Mouse (Mus musculus) spleen, embryonic (tissue): ENCODE results near the gene Ahnak.

ENCODE experiments used
- CTCF ChIA-PET: fragments of 350-600 bp; sonication (Branson Sonifier 250); formaldehyde crosslinking; loops from one replicate; lab custom pipeline; 2022; lab: Charles Lee

Gene Ahnak

DNA sequence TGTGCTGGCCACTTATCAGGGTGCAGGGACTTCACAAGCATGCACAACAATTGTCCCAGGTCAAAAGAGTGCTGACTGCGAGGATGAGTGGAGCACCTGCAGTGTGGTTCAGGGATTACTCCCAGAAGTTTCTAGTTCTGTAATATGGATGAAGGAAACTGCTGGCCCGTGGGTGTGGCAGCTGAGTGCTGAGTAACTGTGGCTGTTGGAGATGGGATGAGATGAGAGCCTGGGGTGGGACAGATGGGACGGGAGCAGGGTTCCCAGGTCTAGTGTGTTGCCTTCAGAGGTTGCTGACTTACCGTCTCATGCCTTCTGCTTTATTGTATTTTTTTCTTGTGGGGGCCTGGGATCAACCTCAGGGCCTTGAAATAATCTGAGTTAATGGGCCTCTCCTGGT lies 69.9 kb downstream of the Ahnak start:
- CTCF ChIA-PET, result interaction anchor here (0.6 to 0.9 kb wide), 2 partner anchors 22 to 724 kb away, joined by 3 to 9 read pairs; no protein-coding TSS in a partner anchor

DNA sequence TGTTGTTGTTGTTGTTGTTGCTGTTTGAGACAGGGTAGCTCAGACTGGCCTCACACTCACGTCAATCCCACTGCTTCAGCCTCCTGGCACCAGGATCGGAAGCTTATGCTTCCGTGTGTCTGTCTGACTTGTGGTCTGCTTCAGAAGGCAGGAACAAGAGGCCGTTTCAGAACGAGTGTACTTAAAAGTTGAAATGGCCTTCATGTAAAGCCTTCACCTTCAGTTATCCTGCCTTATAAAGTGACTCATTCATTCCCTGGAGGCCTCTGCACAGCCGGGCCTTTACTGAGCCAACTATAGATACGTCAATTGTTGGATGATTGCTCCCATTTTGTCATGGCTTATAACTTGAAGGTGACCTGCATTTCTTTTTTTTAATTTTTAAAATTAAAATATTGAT lies 70.3 kb downstream of the Ahnak start:
- CTCF ChIA-PET, result interaction anchor here (0.7 to 0.9 kb wide), 2 partner anchors 21 to 114 kb away, joined by 3 to 6 read pairs; no protein-coding TSS in a partner anchor

DNA sequence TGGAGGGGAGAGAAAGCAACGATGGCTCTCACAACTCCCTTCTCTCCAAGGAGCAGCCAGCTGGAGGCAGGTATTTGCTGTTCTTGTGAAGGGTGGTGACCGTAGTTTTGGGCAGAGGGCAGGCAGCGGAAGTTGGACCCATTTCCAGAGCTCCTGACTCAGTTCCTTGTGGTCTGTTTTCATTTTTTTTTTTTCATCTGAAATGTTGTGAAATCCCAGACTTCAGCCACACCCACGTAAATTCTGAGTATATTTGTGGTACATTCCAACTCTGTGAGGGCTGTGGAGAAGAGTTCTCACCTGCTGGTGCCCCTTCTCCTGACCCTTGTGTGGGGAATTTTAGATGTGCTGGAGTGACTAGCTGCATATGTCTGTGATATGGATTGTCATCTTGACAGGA lies 71.0 kb downstream of the Ahnak start:
- CTCF ChIA-PET, result interaction anchor here (0.7 kb wide), 1 partner anchor 115 kb away, joined by 6 read pairs; no protein-coding TSS in a partner anchor

DNA sequence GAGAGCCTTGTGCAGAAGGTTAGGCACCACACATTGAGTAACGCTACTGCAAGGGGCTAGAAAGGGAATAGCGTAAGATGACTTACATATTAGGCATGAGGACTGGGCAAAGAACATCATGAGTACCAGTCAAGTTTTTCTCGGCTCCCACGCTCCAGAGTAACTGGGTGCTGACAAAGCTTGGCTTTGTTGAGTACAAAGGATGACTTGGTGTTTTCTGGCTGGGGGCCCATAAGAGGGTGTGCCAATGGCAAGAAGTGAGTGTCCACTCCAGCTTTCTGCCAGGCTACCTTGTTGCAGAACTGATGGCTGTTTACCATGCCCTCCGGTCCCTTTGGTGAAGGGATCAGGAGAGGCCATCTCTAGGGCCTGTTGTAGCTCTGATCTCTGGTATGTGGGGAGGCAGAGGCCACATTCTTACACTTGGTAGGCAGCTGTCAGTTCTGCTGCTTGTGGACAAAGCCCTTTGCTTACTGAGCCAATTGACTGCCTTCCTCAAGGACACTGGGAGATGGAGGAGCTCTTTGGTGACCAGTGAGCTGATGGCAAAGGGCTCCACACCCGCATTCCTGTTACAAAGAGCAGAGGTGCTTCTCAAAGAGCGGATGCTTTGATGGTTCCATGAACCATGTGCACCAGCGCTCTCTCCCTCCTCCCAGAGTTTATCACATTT lies 72.3 kb downstream of the Ahnak start:
- CTCF ChIA-PET, result interaction anchor here (0.5 kb wide), 1 partner anchor 20 kb away, joined by 3 read pairs; no protein-coding TSS in a partner anchor

DNA sequence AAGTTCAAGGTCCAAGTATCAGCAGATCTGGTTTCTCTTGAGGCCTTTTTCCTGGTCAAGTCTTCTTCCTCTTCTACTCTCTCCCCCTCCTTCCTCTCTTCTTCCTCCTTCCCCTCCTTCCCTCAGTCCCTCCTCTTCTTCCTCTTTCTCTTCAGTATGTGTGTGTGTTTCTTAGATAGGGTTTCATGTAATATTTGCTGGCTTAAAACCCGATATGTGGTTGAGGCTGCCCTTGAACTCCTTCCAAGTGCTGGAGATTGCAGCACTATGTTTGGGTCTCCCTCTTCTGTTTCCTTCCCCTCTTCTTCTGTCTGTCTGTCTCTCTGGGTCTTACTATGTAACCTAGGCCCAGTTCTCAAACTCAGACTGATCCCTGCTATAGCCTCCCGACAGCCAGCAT lies 73.7 kb downstream of the Ahnak start:
- CTCF ChIA-PET, result interaction anchor here (0.7 to 1.1 kb wide), 2 partner anchors 70 to 275 kb away, joined by 3 to 7 read pairs; no protein-coding TSS in a partner anchor

DNA sequence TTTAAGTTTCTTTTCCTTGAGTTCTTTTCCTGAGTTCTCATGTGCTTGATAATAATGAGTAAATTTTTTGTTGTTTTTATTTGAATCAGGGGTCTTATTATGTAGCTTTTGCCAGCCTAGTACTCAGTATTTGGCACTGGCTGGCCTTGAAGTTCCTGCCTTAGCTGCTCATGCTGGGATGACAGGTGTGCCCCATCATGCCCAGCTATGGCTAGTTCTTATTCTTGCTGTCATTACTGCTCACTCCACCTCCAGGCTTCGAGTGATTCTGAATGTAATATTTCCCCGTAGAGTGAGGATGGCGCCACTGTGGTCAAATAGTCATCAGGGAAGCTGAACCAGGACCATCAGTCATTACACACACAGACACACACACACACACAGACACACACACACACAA lies 74.7 kb downstream of the Ahnak start:
- CTCF ChIA-PET, result interaction anchor here (1.1 kb wide), 1 partner anchor 276 kb away, joined by 3 read pairs; no protein-coding TSS in a partner anchor

DNA sequence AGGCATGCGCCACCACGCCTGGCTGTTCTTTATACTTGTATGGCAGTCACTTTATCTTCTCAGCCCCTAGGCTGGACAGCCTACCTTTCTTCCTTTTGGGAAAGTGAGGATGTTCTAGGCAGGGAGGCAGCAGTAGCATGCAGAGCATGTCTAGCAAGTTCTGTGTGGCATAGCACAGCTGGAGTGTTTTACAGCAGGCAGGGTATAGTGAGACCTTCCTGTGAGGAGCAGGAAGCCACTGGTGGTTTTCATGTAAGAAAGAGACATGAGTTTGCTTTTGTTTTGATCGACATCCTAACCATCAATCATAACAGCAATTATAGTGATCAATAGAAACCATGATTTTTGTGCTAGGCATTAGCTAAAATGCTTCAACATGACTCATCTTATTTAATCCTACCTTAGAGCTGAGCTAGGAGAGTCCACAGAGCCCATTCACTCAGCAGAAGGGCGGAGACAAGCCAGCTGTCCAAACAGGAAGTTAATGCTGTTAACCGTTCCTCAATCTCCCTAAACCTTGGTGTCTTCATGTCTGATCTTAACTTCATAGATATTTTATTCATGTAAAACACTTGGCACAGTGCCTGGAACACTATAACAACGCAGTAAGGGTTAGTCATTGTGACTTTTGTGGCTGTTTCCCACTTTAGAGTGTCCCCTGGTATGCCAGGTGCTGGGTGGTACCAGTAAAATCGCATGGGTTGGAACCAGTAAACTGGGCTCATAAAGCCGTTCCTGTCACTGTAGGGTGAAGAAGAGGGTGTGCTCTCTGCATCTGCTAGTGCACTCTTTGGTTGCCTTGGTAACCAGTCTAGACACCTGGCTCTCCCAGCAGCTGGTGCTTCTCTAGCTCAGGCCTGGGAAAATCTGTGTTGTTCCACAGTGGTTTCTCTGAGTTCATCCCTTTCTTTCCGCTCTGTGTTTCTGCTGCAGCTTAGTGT lies 76.8 kb downstream of the Ahnak start:
- CTCF ChIA-PET, result no interaction called here

DNA sequence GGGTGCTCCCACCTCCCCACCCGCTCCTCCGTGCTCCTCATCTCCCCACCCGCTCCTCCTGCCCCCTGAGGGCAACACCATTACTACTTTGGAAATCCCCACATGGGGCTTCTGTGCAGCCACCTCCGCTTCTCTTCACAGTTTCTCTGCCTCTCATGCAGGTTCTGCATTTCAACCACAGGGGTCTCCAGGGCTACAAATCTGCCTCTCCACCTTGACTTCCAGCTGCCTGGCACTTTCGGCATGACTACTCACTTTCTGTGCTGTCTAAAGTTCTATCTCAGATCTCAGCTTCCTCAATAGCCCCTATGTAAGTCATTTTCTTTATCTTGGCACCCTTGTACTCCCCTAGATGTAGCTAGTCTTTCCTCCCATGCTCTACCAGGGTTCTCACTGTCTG lies 78.2 kb downstream of the Ahnak start:
- CTCF ChIA-PET, result interaction anchor here (0.6 to 1.1 kb wide), 2 partner anchors 13 to 37 kb away, joined by 3 read pairs; no protein-coding TSS in a partner anchor

DNA sequence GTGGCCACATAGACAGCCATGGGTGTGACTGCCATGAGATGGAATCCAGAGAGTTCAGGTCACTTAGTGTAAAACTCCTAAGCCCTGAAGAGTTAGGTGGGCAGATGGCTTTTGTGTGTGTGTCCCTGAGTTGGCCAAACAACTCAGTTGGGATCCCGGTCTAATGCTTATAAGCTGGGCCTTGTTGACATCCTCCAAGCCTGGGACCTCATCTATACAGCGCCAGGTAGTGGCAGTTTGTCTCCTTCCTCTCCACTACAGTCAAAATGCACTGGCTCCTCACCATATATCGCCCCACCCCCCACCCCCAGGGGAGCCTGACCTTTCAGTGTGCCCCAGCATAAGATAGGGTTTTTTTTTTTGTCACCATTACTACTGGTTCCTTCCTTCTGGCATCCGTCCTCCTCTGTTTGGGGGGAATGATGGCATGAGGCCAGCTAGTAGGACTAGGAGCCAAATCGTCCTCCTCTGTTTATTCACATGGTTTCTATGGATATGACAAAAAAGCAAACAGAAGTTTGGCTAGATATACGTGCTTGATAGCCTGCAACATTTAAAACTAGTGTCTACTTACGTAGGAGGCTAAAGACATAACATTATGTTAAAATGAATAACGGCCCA lies 80.7 kb downstream of the Ahnak start:
- CTCF ChIA-PET, result no interaction called here

DNA sequence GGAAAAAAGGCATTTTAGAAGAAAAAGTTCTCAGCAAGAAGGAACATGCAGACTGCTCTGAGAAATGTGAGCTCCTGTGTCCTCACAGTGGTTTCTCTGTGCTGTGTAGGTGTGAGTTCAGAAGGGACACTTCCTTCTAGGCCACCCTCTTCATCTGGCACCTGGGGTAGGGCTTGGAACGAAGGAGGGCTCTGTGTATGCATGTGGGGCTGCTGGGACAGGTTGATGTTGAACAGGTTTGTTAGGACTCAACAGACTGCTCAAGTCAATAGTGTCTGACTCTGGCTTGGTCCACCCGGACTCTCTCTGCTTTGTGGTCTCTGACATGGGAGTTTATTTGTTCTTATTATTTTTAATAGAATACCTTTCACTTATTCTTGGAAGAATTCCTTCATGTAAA lies 81.2 kb downstream of the Ahnak start:
- CTCF ChIA-PET, result no interaction called here

DNA sequence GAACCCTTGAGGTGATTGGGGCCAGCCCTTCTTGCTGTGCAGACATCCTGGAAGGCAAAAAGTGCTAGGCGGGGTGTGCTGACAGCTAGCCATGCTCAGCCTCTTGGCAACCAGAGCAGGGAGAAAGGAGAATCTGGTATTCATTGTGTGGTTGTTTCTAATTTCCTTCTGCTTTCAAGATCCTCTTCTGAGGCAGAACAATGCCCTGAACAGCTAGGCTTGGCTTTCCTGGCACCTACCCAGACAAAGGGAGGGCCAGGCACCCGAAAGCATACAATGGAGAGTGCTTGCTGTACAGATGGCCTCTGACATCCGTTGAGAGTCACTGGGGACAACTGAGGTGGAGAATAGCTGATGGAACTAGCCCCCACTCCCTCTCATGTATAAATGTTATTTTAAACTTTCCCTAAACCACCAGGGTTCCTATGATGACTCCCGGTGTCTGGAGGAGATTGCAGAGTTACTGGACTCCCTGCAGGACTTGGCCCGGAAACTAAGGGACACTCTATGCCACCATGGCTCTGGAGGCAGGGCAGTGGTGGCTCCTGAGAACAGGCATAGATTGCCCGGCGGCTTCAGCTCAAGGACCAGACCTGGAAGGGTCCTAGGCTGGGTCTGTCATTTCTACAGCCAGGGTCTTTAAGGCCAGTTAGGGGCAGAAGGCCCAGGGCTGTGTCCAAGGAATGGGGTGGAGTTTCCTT lies 82.5 kb downstream of the Ahnak start:
- CTCF ChIA-PET, result interaction anchor here (0.7 kb wide), 1 partner anchor 14 kb away, joined by 3 read pairs; no protein-coding TSS in a partner anchor

DNA sequence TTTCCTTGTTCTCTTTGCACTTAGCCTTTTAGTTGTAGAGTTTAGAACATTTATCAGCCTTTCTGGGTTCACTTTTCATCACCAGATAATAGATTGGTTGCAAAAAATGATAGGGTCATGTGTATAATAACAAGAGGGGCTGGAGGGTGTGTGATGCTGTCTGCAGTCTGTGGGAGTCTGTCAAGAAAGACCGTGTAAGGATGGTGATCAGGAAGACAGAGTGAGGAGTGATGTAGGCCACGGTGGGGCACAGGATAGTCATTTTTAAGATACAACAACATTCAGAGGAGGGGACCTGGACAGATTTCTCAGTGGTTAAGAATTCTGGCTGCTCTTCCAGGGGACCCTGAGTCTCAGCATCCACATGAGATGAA lies 83.1 kb downstream of the Ahnak start:
- CTCF ChIA-PET, result interaction anchor here (0.7 kb wide), 2 partner anchors 14 to 886 kb away, joined by 3 read pairs; no protein-coding TSS in a partner anchor

DNA sequence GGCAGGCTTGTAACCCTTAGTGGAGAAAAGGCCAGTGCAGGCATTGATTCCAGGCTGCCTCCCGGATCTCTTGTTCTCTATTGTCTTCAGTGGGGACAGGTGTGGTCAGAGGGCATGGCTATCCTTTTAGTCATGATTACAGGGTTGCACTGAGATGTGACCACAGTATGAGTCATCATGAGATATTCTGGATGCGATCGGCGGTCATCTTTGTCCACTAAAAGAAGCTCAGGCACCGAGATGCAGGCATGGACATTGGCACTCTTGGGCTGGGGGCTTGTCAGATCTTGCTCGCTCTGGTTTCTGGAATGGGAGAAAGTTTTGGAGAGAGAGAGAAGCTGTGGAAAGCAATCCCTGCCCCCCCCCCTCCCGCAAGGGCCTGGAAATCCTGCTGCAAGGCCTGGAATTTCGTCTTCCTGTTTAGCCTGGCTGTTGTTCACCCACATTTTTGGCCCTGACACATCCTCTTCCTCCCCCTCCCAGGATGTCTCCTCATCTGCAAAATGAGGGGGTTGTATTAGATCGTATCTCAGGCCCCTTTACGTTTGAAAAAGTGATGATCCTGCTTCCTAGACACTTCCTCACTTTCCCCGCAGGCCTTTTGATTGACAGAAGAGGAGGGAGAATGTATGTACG lies 84.8 kb downstream of the Ahnak start:
- CTCF ChIA-PET, result no interaction called here

DNA sequence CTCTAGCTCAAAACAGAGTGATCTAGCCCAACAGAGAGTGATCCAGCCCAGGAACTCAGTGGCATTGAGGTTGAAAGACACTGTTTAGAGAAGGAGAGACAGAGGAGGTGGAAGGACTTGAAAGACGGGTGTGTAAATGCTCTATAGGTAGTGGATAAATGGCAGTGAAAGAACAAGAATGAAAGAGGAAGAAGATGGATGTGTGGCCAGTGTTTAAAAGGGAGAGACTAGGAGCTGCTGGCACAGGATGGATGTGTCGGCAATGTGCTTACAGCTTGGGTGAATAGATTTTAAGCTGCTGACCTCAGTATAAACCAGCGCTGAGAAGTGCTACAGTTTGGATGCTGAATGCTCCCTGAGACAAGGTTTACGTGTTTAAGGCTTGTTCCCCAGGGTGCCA lies 85.3 kb downstream of the Ahnak start:
- CTCF ChIA-PET, result interaction anchor here (1.2 kb wide), 1 partner anchor 81 kb away, joined by 3 read pairs; no protein-coding TSS in a partner anchor

DNA sequence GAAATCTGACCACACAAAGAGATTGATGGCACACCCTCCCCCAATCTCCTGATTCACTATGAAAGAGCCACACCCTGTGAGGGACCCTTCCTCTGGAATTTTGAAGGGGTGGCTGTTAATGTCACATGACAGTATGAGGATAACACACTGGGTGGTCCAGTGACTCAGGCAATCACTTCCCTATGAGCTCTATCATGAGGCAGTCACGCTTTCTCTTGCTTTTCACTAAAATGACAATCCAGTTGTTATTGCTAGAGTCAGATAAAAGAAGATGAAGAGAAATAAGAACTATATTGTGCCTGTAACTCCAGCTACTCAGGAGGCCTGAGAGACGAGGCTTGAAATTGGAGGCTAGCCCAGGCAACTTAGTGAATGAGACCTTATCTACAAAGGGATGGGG lies 86.5 kb downstream of the Ahnak start:
- CTCF ChIA-PET, result interaction anchor here (1.2 kb wide), 2 partner anchors 82 to 84 kb away, joined by 3 read pairs; no protein-coding TSS in a partner anchor

DNA sequence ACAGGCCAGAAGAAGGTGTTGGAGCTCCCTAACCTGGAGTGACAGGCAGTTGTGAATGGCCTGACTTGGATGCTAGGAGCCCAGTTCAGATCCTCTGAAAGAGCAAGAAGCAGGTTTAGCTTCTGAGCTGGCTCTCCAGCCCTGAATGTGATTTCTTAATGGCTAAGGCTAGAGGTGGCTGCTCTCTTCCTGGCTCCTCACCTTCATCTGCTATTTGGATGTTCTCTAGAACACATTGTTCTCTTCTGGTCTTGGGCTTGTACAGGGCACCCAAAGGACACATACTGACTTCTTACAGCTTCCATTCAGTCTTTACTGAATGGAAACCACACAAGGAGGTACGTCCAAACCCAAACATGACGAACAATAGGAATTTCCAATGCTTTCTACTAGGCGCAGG lies 87.0 kb downstream of the Ahnak start:
- CTCF ChIA-PET, result interaction anchor here (1.2 kb wide), 1 partner anchor 84 kb away, joined by 3 read pairs; no protein-coding TSS in a partner anchor

DNA sequence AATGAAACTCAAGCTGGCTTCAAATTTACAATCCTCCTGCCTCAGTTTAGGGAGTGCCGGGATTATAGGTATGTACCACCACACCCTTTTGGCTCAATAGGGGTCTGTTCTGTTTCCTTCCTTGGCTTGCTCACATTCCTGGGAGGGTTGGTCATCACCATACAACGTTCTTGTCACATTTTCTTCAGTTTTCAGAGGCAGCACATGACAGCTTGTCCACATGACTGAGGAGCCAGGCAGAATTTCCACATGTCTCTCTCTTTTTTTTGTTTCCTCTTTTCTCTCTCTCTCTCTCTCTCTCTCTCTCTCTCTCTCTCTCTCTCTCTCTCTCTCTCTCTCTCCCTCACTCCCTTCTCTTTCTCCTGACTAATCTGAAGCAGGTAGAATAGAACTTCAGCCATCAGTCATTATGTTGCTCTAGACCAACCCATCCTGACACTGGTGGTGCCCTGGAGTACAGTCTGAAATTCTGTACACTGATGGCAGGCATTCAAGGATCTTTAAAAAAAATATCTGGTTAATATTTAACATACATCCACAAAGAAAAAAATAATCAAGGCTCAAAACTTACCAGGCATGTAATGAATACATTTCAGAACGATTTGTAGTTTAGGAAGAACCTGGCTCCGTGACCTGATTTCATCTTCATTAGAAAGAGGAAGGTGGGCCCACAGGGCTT lies 88.0 kb downstream of the Ahnak start:
- CTCF ChIA-PET, result interaction anchor here (0.7 kb wide), 1 partner anchor 1763 kb away, joined by 3 read pairs; no protein-coding TSS in a partner anchor

DNA sequence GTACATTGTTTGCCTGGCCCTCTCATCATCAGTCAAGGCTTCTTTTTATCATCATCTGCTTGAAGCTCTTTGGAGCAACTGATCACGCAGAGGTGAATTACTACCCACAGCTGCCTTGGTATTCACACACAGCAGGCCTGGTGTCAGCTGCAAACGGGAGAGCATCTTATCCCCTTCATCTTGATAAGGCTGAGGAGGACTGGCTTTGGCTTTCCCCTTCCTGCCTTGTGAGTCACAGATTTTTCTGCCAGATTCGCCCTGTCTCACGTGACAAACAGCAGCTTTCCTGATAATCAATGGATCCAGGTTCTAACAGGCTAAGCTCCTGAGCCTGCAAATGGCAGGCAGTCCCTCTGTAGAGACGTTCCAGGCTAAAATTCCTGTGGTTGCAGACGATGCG lies 90.8 kb downstream of the Ahnak start:
- CTCF ChIA-PET, result no interaction called here
